Mouse (Mus musculus) forelimb bud, embryonic 11.5 days (tissue): ENCODE data around the gene Parn.

ENCODE experiments used
- DNase-seq: peaks from one replicate; pipeline ENCODE4 v3.0.0-alpha.2; 2012; ENCODE audit warnings: low read depth, low spot score

Parn gene

GRCm38 (mm10) chr16:13556954-13557470, 111.0 kb downstream of the Parn start:
- DNase-seq = no peak

- DNase-seq = no peak
These were observed 111.5 kb downstream of the Parn start for GRCm38 (mm10) chr16:13556446-13556845.

GRCm38 (mm10) chr16:13550667-13551066, 117.3 kb downstream of the Parn start:
- no peak for DNase-seq

- no peak for DNase-seq
These were observed 118.0 kb downstream of the Parn start for GRCm38 (mm10) chr16:13549976-13550375.

- DNase-seq = no peak
These were observed 126.2 kb downstream of the Parn start for GRCm38 (mm10) chr16:13541816-13542215.

GRCm38 (mm10) chr16:13541121-13541747, 126.7 kb downstream of the Parn start:
- DNase-seq = no peak

GRCm38 (mm10) chr16:13538933-13539648, 128.9 kb downstream of the Parn start:
- DNase-seq = no peak

GRCm38 (mm10) chr16:13538213-13538932, 129.6 kb downstream of the Parn start:
- no peak for DNase-seq

GRCm38 (mm10) chr16:13536404-13536803, 131.6 kb downstream of the Parn start:
- DNase-seq = no peak

- DNase-seq = no peak
These were observed 132.1 kb downstream of the Parn start for GRCm38 (mm10) chr16:13535856-13536255.

GRCm38 (mm10) chr16:13532840-13533239, 135.1 kb downstream of the Parn start:
- DNase-seq = no peak

GRCm38 (mm10) chr16:13531279-13531678, 136.7 kb downstream of the Parn start:
- no peak for DNase-seq

GRCm38 (mm10) chr16:13521359-13521758, 146.6 kb downstream of the Parn start:
- no peak for DNase-seq

GRCm38 (mm10) chr16:13520301-13520700, 147.7 kb downstream of the Parn start:
- DNase-seq = no peak

GRCm38 (mm10) chr16:13516214-13516613, 151.8 kb downstream of the Parn start:
- DNase-seq = peak; percentile 20

- no peak for DNase-seq
These were observed 152.4 kb downstream of the Parn start for GRCm38 (mm10) chr16:13515524-13515923.

- DNase-seq = no peak
These were observed 162.9 kb downstream of the Parn start for GRCm38 (mm10) chr16:13505055-13505454.

- DNase-seq = no peak
These were observed 163.5 kb downstream of the Parn start for GRCm38 (mm10) chr16:13504476-13504875.

GRCm38 (mm10) chr16:13498923-13499322, 169.0 kb downstream of the Parn start:
- DNase-seq = no peak

GRCm38 (mm10) chr16:13493981-13494380, 174.0 kb downstream of the Parn start:
- no peak for DNase-seq

GRCm38 (mm10) chr16:13492996-13493395, 175.0 kb downstream of the Parn start:
- no peak for DNase-seq

GRCm38 (mm10) chr16:13491776-13492175, 176.2 kb downstream of the Parn start:
- no peak for DNase-seq
